Comparison of ENCODE assay signal across 8 mouse cellular contexts in genomic region chr11:100527458-100528374, GRCm38 (mm10). TPM values are rescaled to one million over a fixed set of nuclear protein-coding genes. Genes with fewer than 3 reads are reported as not detected.
DNase-seq lines count a peak whose midpoint lies in the region; ATAC-seq lines count a peak whose summit lies in the region.

Gene Acly (minus strand): TSS chr11:100528000.

- WGBS in heart, embryonic 14.5 days, result under 1% methylated on average over 49 of the region's 54 CpGs
- WGBS in liver, embryonic 13.5 days (ENCODE audit: insufficient replicate concordance), result under 1% methylated on average over 54 of the region's 54 CpGs
- under 1% methylated on average over 54 of the region's 54 CpGs for WGBS in stomach, embryonic 16.5 days

- peak; percentile 97 for DNase-seq in c-Kit-negative CD71-positive TER-119-positive erythroid progenitor cells, embryonic 14.5 days (ENCODE audit: low read depth, low spot score)
- peak; percentile 97 for DNase-seq in fibroblast of lung, adult 2 months (ENCODE audit: low read depth)
- peak; percentile 99 for DNase-seq in kidney, postnatal 14 days
- peak; percentile 99 for DNase-seq in liver, embryonic 13.5 days
- peak; percentile 100 for DNase-seq in neural tube, embryonic 10.5 days (ENCODE audit: extremely low spot score, low spot score)

- H3K27me3 ChIP-seq in heart, embryonic 14.5 days (ENCODE audit: control insufficient read depth, insufficient read depth, low read length), result no peaks in the 10 kb centered on the region
- H3K27me3 ChIP-seq in liver, embryonic 13.5 days, result no peaks in the 10 kb centered on the region
- no peaks in the 10 kb centered on the region for H3K27me3 ChIP-seq in stomach, embryonic 16.5 days (ENCODE audit: control insufficient read depth, insufficient read depth, low read length)

- ATAC-seq in CD4-positive, CD25-positive, alpha-beta regulatory T cell, adult 4 months, result peak; percentile 98
- peak; percentile 99 for ATAC-seq in heart, embryonic 14.5 days (ENCODE audit: insufficient number of reproducible peaks, insufficient read depth, low FRiP score, low read depth)
- peak; percentile 96 for ATAC-seq in liver, embryonic 13.5 days (ENCODE audit: low read depth)
- ATAC-seq in stomach, embryonic 16.5 days (ENCODE audit: insufficient read depth, low FRiP score), result peak; percentile 99

- H3K36me3 ChIP-seq in heart, embryonic 14.5 days (ENCODE audit: control insufficient read depth, insufficient read depth, low read length), result peaks cover 16% of the 10 kb centered on the region
- peaks cover 19% of the 10 kb centered on the region for H3K36me3 ChIP-seq in liver, embryonic 13.5 days
- H3K36me3 ChIP-seq in stomach, embryonic 16.5 days (ENCODE audit: control insufficient read depth, insufficient read depth, low read length), result 0 out of 2 replicates have a peak, but pooled peaks cover 6% of the 10 kb centered on the region

- peak within 1 kb of the TSS; percentile 88 for H3K9ac ChIP-seq in heart, embryonic 14.5 days (ENCODE audit: low read length)
- H3K9ac ChIP-seq in liver, embryonic 13.5 days, result peak within 1 kb of the TSS; percentile 86
- peak within 1 kb of the TSS; percentile 84 for H3K9ac ChIP-seq in stomach, embryonic 16.5 days (ENCODE audit: low read length)

- peak within 1 kb of the TSS; percentile 84 to 91 for H3K4me3 ChIP-seq in heart, embryonic 14.5 days (ENCODE audit: control insufficient read depth in 1 of 2, insufficient read depth in 1 of 2, low read depth in 1 of 2, low read length in 2 of 2)
- H3K4me3 ChIP-seq in liver, embryonic 13.5 days (replicated peaks), result peak within 1 kb of the TSS; percentile 76
- H3K4me3 ChIP-seq in stomach, embryonic 16.5 days (replicated peaks; ENCODE audit: low read length), result peak within 1 kb of the TSS; percentile 86

- H3K4me2 ChIP-seq in heart, embryonic 14.5 days (ENCODE audit: low read length), result peak within 1 kb of the TSS; percentile 71
- peak within 1 kb of the TSS; percentile 88 for H3K4me2 ChIP-seq in liver, embryonic 13.5 days
- H3K4me2 ChIP-seq in stomach, embryonic 16.5 days (ENCODE audit: low read depth, low read length), result peak within 1 kb of the TSS; percentile 86

- no peaks in the 10 kb centered on the region for H3K9me3 ChIP-seq in heart, embryonic 14.5 days (ENCODE audit: control insufficient read depth, low read length)
- H3K9me3 ChIP-seq in liver, embryonic 13.5 days (replicated peaks), result no peaks in the 10 kb centered on the region
- H3K9me3 ChIP-seq in stomach, embryonic 16.5 days (replicated peaks; ENCODE audit: control insufficient read depth, low read length), result no peaks in the 10 kb centered on the region

- peak within 1 kb of the TSS; percentile 70 to 88 for H3K27ac ChIP-seq in heart, embryonic 14.5 days (replicated peaks in 1 of 2; ENCODE audit: control insufficient read depth in 1 of 2, insufficient read depth in 1 of 2, low read depth in 2 of 2, low read length in 2 of 2)
- H3K27ac ChIP-seq in liver, embryonic 13.5 days, result peak within 1 kb of the TSS; percentile 87
- peak within 1 kb of the TSS; percentile 94 for H3K27ac ChIP-seq in stomach, embryonic 16.5 days (ENCODE audit: low read length)

- peaks cover 14 to 22% of the 10 kb centered on the region in 2 experiments for H3K4me1 ChIP-seq in heart, embryonic 14.5 days (ENCODE audit: control insufficient read depth in 2 of 2, insufficient read depth in 2 of 2, low read length in 2 of 2)
- H3K4me1 ChIP-seq in liver, embryonic 13.5 days (replicated peaks), result peaks cover 47% of the 10 kb centered on the region
- H3K4me1 ChIP-seq in stomach, embryonic 16.5 days (ENCODE audit: control insufficient read depth, insufficient read depth, low read length), result peaks cover 30% of the 10 kb centered on the region

RNA-seq across cellular contexts. Expression of gene Acly, which starts in this region (rescaled TPM):
- 100 to 1,000 TPM; 102 to 153 TPM for polyA plus RNA-seq in CD4-positive, CD25-positive, alpha-beta regulatory T cell, adult 4 months (2017; shearing (Covaris generic))
- 51.6 and 54.0 TPM in 2 replicates for polyA plus RNA-seq in heart, embryonic 14.5 days (2014; fragmentation: Nextera tagmentation; extraction: Ambion mirVana)
- polyA plus RNA-seq in liver, embryonic 13.5 days (2015; fragmentation: Nextera tagmentation; extraction: Ambion mirVana), result 86.2 and 108 TPM in 2 replicates
- 178 and 192 TPM in 2 replicates for polyA plus RNA-seq in stomach, embryonic 16.5 days (2015; fragmentation: Nextera tagmentation; extraction: Ambion mirVana)

Comparison
In these comparisons a context has a peak if more than half of its experiments do, and no peak if none do; other contexts are left out.
1. Peak in every context shown above with its lines: DNase-seq, ATAC-seq, H3K4me3 ChIP-seq and H3K27ac ChIP-seq.